Mouse (Mus musculus) lung, postnatal 0 days (tissue): ENCODE measurements around the gene Nr2f1.

Experiments used
- CTCF ChIP-seq: IDR thresholded peaks from 2 replicates; pipeline ENCODE4 v1.5.1; 2016; ENCODE audit warnings: antibody characterized with exemption, mild to moderate bottlenecking
- EP300 ChIP-seq: IDR thresholded peaks from 2 replicates; pipeline ENCODE4 v1.6.1; 2016; ENCODE audit warnings: antibody characterized with exemption, mild to moderate bottlenecking, control low read depth

- no peak for TF ChIP-seq EP300
- TF ChIP-seq CTCF: no peak
Measured at GRCm38 (mm10) chr13:78210029-78210747, 10.6 kb upstream of the Nr2f1 start.
